8 mouse cellular contexts compared by ENCODE assay signal in genomic region chr13:21944926-21945740, GRCm38 (mm10). TPM values are rescaled to one million over a fixed set of nuclear protein-coding genes. Genes with fewer than 3 reads are reported as not detected.
A peak's percentile ranks its signal among the peaks of the same experiment; 100 is the strongest.
DNase-seq lines count a peak whose midpoint lies in the region; ATAC-seq and TF ChIP-seq lines count a peak whose summit lies in the region.

Zfp184 (plus strand) TSS chr13:21945094.

- peak; percentile 57 for TF ChIP-seq CTCF in intestine, postnatal 0 days (IDR thresholded peaks at IDR 0.05; ENCODE audit: low read depth)

- H3K27me3 ChIP-seq in intestine, postnatal 0 days (replicated peaks; ENCODE audit: control insufficient read depth, insufficient read depth, low read length), result no peaks in the 10 kb centered on the region
- H3K27me3 ChIP-seq in midbrain, embryonic 10.5 days (ENCODE audit: low read depth, poor library complexity, severe bottlenecking), result no peaks in the 10 kb centered on the region

- peak; percentile 86 for DNase-seq in adrenal gland, postnatal 10 days
- peak; percentile 96 for DNase-seq in embryo, embryonic 9.5 days (ENCODE audit: extremely low spot score)
- peak; percentile 38 to 76 for DNase-seq in gastrocnemius, postnatal 4 days (ENCODE audit: low spot score in 2 of 2)
- peak; percentile 91 to 92 for DNase-seq in left cerebral cortex, postnatal 36 days (ENCODE audit: low spot score in 2 of 2)
- DNase-seq in midbrain, embryonic 10.5 days (ENCODE audit: low spot score), result peak; percentile 96
- peak; percentile 83 for DNase-seq in right cerebral cortex, postnatal 4 days
- DNase-seq in yolk sac, embryonic 10.5 days (ENCODE audit: low spot score), result peak; percentile 97

- peak; percentile 77 for ATAC-seq in intestine, postnatal 0 days

- intact Hi-C loops in left cerebral cortex, postnatal 36 days (cut with DNase I), result loop anchor here (5.0 kb wide), 1 partner anchor 1487 kb away; no protein-coding TSS in a partner anchor

- H3K4me3 ChIP-seq in intestine, postnatal 0 days (ENCODE audit: low read depth, low read length), result peak within 1 kb of the TSS; percentile 79
- H3K4me3 ChIP-seq in midbrain, embryonic 10.5 days, result peak within 1 kb of the TSS; percentile 95

- under 1% methylated on average over 50 of the region's 50 CpGs for WGBS in intestine, postnatal 0 days
- under 1% methylated on average over 50 of the region's 50 CpGs for WGBS in midbrain, embryonic 10.5 days

- H3K27ac ChIP-seq in intestine, postnatal 0 days (ENCODE audit: low read depth, low read length), result peak within 1 kb of the TSS; percentile 11; the same call in 1 of the 2 replicates
- peak within 1 kb of the TSS; percentile 95 for H3K27ac ChIP-seq in midbrain, embryonic 10.5 days (replicated peaks)

- no peaks in the 10 kb centered on the region for H3K9me3 ChIP-seq in intestine, postnatal 0 days (ENCODE audit: control insufficient read depth)
- no peaks in the 10 kb centered on the region for H3K9me3 ChIP-seq in midbrain, embryonic 10.5 days (replicated peaks)

- H3K9ac ChIP-seq in intestine, postnatal 0 days (ENCODE audit: low read depth, low read length), result peak within 1 kb of the TSS; percentile 60

- no peaks in the 10 kb centered on the region; the same call in 1 of the 2 replicates for H3K4me1 ChIP-seq in intestine, postnatal 0 days (replicated peaks; ENCODE audit: control insufficient read depth, insufficient read depth, low read length)
- H3K4me1 ChIP-seq in midbrain, embryonic 10.5 days, result peaks cover 17% of the 10 kb centered on the region

- H3K36me3 ChIP-seq in intestine, postnatal 0 days (ENCODE audit: control insufficient read depth, insufficient read depth), result no peaks in the 10 kb centered on the region
- H3K36me3 ChIP-seq in midbrain, embryonic 10.5 days, result peaks cover 35% of the 10 kb centered on the region

- peak within 1 kb of the TSS; percentile 98 for H3K4me2 ChIP-seq in intestine, postnatal 0 days (replicated peaks; ENCODE audit: low read depth)

RNA-seq across cellular contexts. Expression of gene Zfp184, which starts in this region (rescaled TPM):
- total RNA-seq in adrenal gland, postnatal 10 days (2021), result 1 to 10 TPM; 2.0 to 2.4 TPM
- 1 to 10 TPM; 1.4 to 2.6 TPM for total RNA-seq in gastrocnemius, postnatal 4 days (2021)
- polyA plus RNA-seq in intestine, postnatal 0 days (2015; fragmentation: Nextera tagmentation; extraction: Ambion mirVana), result 1.2 TPM in 2 replicates
- total RNA-seq in left cerebral cortex, postnatal 36 days (2021), result 1 to 10 TPM; 3.7 to 4.2 TPM
- polyA plus RNA-seq in midbrain, embryonic 10.5 days (2016; fragmentation: Nextera tagmentation; extraction: Ambion mirVana), result 23.8 and 24.8 TPM in 2 replicates

Comparison
In these comparisons a context has a peak if more than half of its experiments do, and no peak if none do; other contexts are left out.
1. Peak in every context shown above with its lines: DNase-seq, ATAC-seq, H3K4me3 ChIP-seq and H3K27ac ChIP-seq.
2. RNA of gene Zfp184 (polyA plus RNA-seq): 23.8 to 24.8 TPM in midbrain, embryonic 10.5 days; 1.2 TPM in intestine, postnatal 0 days; every median in the first group is over 10 times any median in the second.